In the genomic region with DNA sequence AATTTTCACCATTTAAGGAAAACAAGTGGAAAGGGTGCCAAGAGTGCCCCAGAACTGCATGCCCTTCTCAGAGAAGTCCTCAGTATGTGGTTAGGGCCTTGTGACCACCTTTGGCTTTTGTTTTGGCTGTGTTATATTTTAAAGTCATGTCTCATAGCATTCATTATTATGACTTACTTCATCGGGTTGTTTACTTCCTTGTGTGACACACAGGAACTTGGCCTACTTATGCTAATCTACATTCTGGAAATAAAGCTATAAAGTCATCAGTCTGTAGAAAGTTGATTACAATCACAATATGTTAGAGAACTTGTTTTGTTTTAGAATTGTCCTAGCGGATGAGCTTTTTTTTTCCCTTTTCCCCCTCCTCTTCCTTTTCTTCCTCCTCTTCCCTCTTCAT, we compare ENCODE assay signal across 16 mouse cellular contexts.
DNase-seq lines count a peak whose midpoint lies in the region; ATAC-seq and TF ChIP-seq lines count a peak whose summit lies in the region.
"Had no signal": no experiment of that assay in that cellular context is flagged by ENCODE, and none has a peak within 500 bp of the region (broad histone marks: within the 10 kb centered on the region; RNA-seq: fewer than 3 reads in every experiment).

No protein-coding gene starts in this region.

- no peaks in the 10 kb centered on the region for H3K9me3 ChIP-seq in forebrain, postnatal 0 days (ENCODE audit: low read length)
- no peaks in the 10 kb centered on the region for H3K9me3 ChIP-seq in midbrain, embryonic 13.5 days
- H3K9me3 ChIP-seq: embryonic facial prominence, embryonic 15.5 days; heart, embryonic 15.5 days; limb, embryonic 13.5 days had no signal

- H3K9ac ChIP-seq in forebrain, postnatal 0 days = peak overlapping the region; percentile 100
- H3K9ac ChIP-seq in midbrain, embryonic 13.5 days (replicated peaks) = peak overlapping the region; percentile 97
- H3K9ac ChIP-seq: embryonic facial prominence, embryonic 15.5 days; heart, embryonic 15.5 days; limb, embryonic 13.5 days had no signal

- WGBS in cerebellum, adult 2 months = 5% methylated on average over 2 of the region's 2 CpGs
- WGBS in forebrain, postnatal 0 days = 4% methylated on average over 2 of the region's 2 CpGs
- WGBS in midbrain, embryonic 13.5 days = 5% methylated on average over 2 of the region's 2 CpGs

- H3K4me2 ChIP-seq in forebrain, postnatal 0 days (ENCODE audit: low read depth) = peak overlapping the region; percentile 71
- peak overlapping the region; percentile 88 for H3K4me2 ChIP-seq in midbrain, embryonic 13.5 days (replicated peaks)

- ATAC-seq in forebrain, postnatal 0 days = no peak
- no peak for ATAC-seq in midbrain, embryonic 13.5 days

- H3K4me3 ChIP-seq in cerebellum, adult 2 months (replicated peaks; ENCODE audit: insufficient read depth, low read depth, low read length) = peak overlapping the region; percentile 84
- peak overlapping the region; percentile 52 for H3K4me3 ChIP-seq in cortical plate, adult 2 months (ENCODE audit: insufficient read depth, low read length)
- H3K4me3 ChIP-seq in forebrain, postnatal 0 days (ENCODE audit: low read depth, low read length) = peak overlapping the region; percentile 48
- H3K4me3 ChIP-seq in midbrain, embryonic 13.5 days (replicated peaks) = peak overlapping the region; percentile 51
- H3K4me3 ChIP-seq: limb, embryonic 13.5 days had no signal

- DNase-seq in cerebellum, adult 2 months = no peak
- no peak for DNase-seq in cerebellum, adult 11-12 months
- no peak for DNase-seq in forebrain, postnatal 0 days
- no peak for DNase-seq in thymus, postnatal 10 days (ENCODE audit: low spot score in 2 of 2)
- no peak for DNase-seq in frontal cortex, postnatal 10 days (ENCODE audit: low spot score in 2 of 2)
- DNase-seq in right cerebral cortex, adult 2 months (ENCODE audit: low spot score in 2 of 2) = no peak
- DNase-seq: adrenal gland, postnatal 25 days; gastrocnemius, adult 2 months; kidney, adult 2 months; lung, adult 2 months; thymus, adult 2 months had no signal

- peaks cover 21% of the 10 kb centered on the region for H3K36me3 ChIP-seq in forebrain, postnatal 0 days (ENCODE audit: insufficient read depth)
- peaks cover 19% of the 10 kb centered on the region for H3K36me3 ChIP-seq in midbrain, embryonic 13.5 days
- H3K36me3 ChIP-seq: embryonic facial prominence, embryonic 15.5 days; heart, embryonic 15.5 days; limb, embryonic 13.5 days had no signal

- H3K27me3 ChIP-seq in cerebellum, adult 2 months (ENCODE audit: control insufficient read depth, insufficient read depth, low read length) = no peaks in the 10 kb centered on the region
- no peaks in the 10 kb centered on the region for H3K27me3 ChIP-seq in forebrain, postnatal 0 days (ENCODE audit: insufficient read depth, low read length)
- H3K27me3 ChIP-seq in midbrain, embryonic 13.5 days = no peaks in the 10 kb centered on the region

- TF ChIP-seq POLR2A in cerebellum, adult 2 months (IDR thresholded peaks at IDR 0.05; ENCODE audit: borderline replicate concordance, insufficient read depth, low read length) = no peak
- TF ChIP-seq POLR2A in cortical plate, adult 2 months (IDR thresholded peaks at IDR 0.05; ENCODE audit: extremely low read depth, insufficient read depth, low read length) = no peak

- H3K4me1 ChIP-seq in cerebellum, adult 2 months (ENCODE audit: control insufficient read depth, insufficient read depth, low read length) = peaks cover 2% of the 10 kb centered on the region; the same call in 1 of the 2 replicates
- H3K4me1 ChIP-seq in cortical plate, adult 2 months (ENCODE audit: control insufficient read depth, insufficient read depth, low read length) = peaks cover 3% of the 10 kb centered on the region; the same call in 1 of the 2 replicates
- H3K4me1 ChIP-seq in forebrain, postnatal 0 days (ENCODE audit: insufficient read depth) = no peaks in the 10 kb centered on the region
- H3K4me1 ChIP-seq in midbrain, embryonic 13.5 days (replicated peaks) = peaks cover 28% of the 10 kb centered on the region

- peak overlapping the region; percentile 88 for H3K27ac ChIP-seq in cerebellum, adult 2 months (ENCODE audit: insufficient read depth, low read length)
- H3K27ac ChIP-seq in cortical plate, adult 2 months (ENCODE audit: insufficient read depth, low read length) = peak overlapping the region; percentile 96; the same call in 1 of the 2 replicates
- H3K27ac ChIP-seq in forebrain, postnatal 0 days (ENCODE audit: low read depth, low read length) = peak overlapping the region; percentile 98
- H3K27ac ChIP-seq in midbrain, embryonic 13.5 days = peak overlapping the region; percentile 98
- H3K27ac ChIP-seq: embryonic facial prominence, embryonic 15.5 days; gastrocnemius, adult 2 months; heart, embryonic 15.5 days; limb, embryonic 13.5 days had no signal

- no peak for TF ChIP-seq CTCF in cerebellum, adult 2 months (IDR thresholded peaks at IDR 0.05; ENCODE audit: borderline replicate concordance, insufficient read depth, low read depth, low read length)
- no peak for TF ChIP-seq CTCF in cortical plate, adult 2 months (IDR thresholded peaks at IDR 0.05; ENCODE audit: extremely low read depth, insufficient read depth, low read length)
- TF ChIP-seq CTCF in forebrain, postnatal 0 days (IDR thresholded peaks at IDR 0.05; ENCODE audit: low read depth) = no peak
